ENCODE assay signal across 11 mouse cellular contexts in genomic region chr14:124605031-124605743, GRCm38 (mm10).
DNase-seq lines count a peak whose midpoint lies in the region.
"Had no signal": no experiment of that assay in that cellular context is flagged by ENCODE, and none has a peak within 500 bp of the region (broad histone marks: within the 10 kb centered on the region; RNA-seq: fewer than 3 reads in every experiment).

No protein-coding gene starts in this region.

- peak; percentile 16 to 48 for DNase-seq in frontal cortex, adult 2 months (ENCODE audit: extremely low spot score in 1 of 2, low spot score in 1 of 2)
- no peak for DNase-seq in frontal cortex, postnatal 10 days (ENCODE audit: low spot score in 2 of 2)
- peak; percentile 8 to 33 for DNase-seq in left cerebral cortex, adult 9 months (ENCODE audit: low spot score in 2 of 2)
- no peak for DNase-seq in left cerebral cortex, adult 11 months (ENCODE audit: low spot score)
- DNase-seq in telencephalon, adult 2 months (ENCODE audit: low read depth, low spot score) = peak; percentile 63
- DNase-seq in adipocyte (ENCODE audit: low spot score) = no peak
- DNase-seq: adrenal gland, adult 8-10 months; adrenal gland, postnatal 25 days; gastrocnemius, adult 2 months; gastrocnemius, postnatal 14 days; heart, adult 11 months had no signal

Comparison
In these comparisons a context has a peak if more than half of its experiments do, and no peak if none do; other contexts are left out.
1. DNase-seq: peak in frontal cortex, adult 2 months (2 of 2), left cerebral cortex, adult 9 months (2 of 2) and telencephalon, adult 2 months (single experiment); none in frontal cortex, postnatal 10 days (0 of 2), left cerebral cortex, adult 11 months (single experiment) and adipocyte (single experiment).